Mouse (Mus musculus): Measurements from ENCODE around the gene Fmo5. TPM values are rescaled to one million over a fixed set of nuclear protein-coding genes. Genes with fewer than 3 reads are reported as not detected.

The Fmo5 gene
- total and polyA plus RNA-seq, 3 experiments, result 0.39 to 0.55 (median 0.40) TPM

DNA sequence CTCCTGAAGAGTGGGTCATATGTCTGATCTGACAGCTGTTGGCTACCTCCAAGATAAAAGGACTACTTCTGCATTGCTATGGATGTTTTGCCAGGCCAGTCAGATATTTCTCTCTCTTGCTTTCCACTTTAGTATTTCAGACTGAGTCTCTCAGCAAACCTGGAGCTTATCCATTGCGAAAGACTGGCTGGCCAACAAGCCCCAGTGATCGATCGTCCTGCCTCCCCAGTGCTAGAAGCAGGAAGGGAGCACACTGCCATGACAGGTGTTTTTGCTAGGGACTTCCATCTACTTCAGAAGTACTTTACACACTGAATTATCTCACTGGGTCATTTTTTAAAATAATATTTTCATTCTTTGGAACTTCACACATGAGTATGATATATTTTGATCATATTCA, 49.8 kb downstream of the Fmo5 start:
- no peaks in the 10 kb centered on the region for H3K9me3 ChIP-seq (replicated peaks; ENCODE audit: low read length)
- H3K4me2 ChIP-seq (ENCODE audit: insufficient read depth, low read depth, poor library complexity, severe bottlenecking), result no peak overlapping the region
- dilution Hi-C loops (cut with MboI; ENCODE audit: extremely low pct_ligation_motif_present, extremely low pct_unique_long_range_greater_than_20kb, low sequenced_read_pairs) (no loop called here), in situ Hi-C loops (cut with MboI; ENCODE audit: low pct_ligation_motif_present, low pct_unique_long_range_greater_than_20kb, low sequenced_read_pairs) (loop anchor here (25.0 kb wide), 1 partner anchor 484 kb away; the partner anchor contains the start of gene Adam30)
- H3K79me2 ChIP-seq (replicated peaks; ENCODE audit: control insufficient read depth, extremely low read depth, insufficient read depth, poor library complexity, severe bottlenecking), result no peaks in the 10 kb centered on the region
- H3K9ac ChIP-seq (ENCODE audit: insufficient read depth, low read depth), result no peak overlapping the region
- peaks cover 0 to under 1% of the 10 kb centered on the region in 2 experiments for H3K36me3 ChIP-seq (replicated peaks in 1 of 2; ENCODE audit: control insufficient read depth in 1 of 2, insufficient read depth in 1 of 2, low read length in 1 of 2)
- no peak for DNase-seq (ENCODE audit: extremely low read depth)
- no peak overlapping the region for H3K27ac ChIP-seq (ENCODE audit: insufficient read depth, low read depth)
- H3K27me3 ChIP-seq (replicated peaks), result no peaks in the 10 kb centered on the region
- no peak for TF ChIP-seq E2F4 (IDR thresholded peaks at IDR 0.05; ENCODE audit: insufficient replicate concordance, low read depth, low read length)
- TF ChIP-seq CHD1 (IDR thresholded peaks at IDR 0.05; ENCODE audit: low read depth, low read length), result no peak
- no peak for TF ChIP-seq CHD2 (IDR thresholded peaks at IDR 0.05; ENCODE audit: low read length)
- no peak for TF ChIP-seq SIN3A (IDR thresholded peaks at IDR 0.05; ENCODE audit: low read length)
- no peak for TF ChIP-seq MAFK (IDR thresholded peaks at IDR 0.05; ENCODE audit: insufficient replicate concordance, low read length)
- TF ChIP-seq EP300 (IDR thresholded peaks at IDR 0.05; ENCODE audit: low read length), result no peak
- TF ChIP-seq USF2 (conservative IDR thresholded peaks at IDR 0.05; ENCODE audit: low read depth, low read length), result no peak
- no peak for TF ChIP-seq MXI1 (IDR thresholded peaks at IDR 0.05; ENCODE audit: low read depth, low read length)
- no peak for TF ChIP-seq NRF1 (IDR thresholded peaks at IDR 0.05; ENCODE audit: low read depth, low read length)
- TF ChIP-seq ZKSCAN1 (IDR thresholded peaks at IDR 0.05; ENCODE audit: borderline replicate concordance, low read depth, low read length), result no peak
- TF ChIP-seq MYC (IDR thresholded peaks at IDR 0.05; ENCODE audit: low read depth, low read length), result no peak
- H3K4me1 ChIP-seq (ENCODE audit: control insufficient read depth in 1 of 2, insufficient read depth in 2 of 2), result peaks cover 0 to 15% of the 10 kb centered on the region in 2 experiments; a peak in 2 of 4 replicates
- no peak overlapping the region for H3K4me3 ChIP-seq (replicated peaks in 1 of 3; ENCODE audit: low read depth in 2 of 3, low read length in 2 of 3, poor library complexity in 1 of 3)

GRCm38 (mm10) chr3:97680631-97681320, 52.2 kb downstream of the Fmo5 start:
- DNase-seq (ENCODE audit: extremely low read depth), result peak; percentile 88
- peak overlapping the region; percentile 47 for H3K4me2 ChIP-seq (ENCODE audit: insufficient read depth, low read depth, poor library complexity, severe bottlenecking)
- in situ Hi-C loops (cut with MboI; ENCODE audit: low pct_ligation_motif_present, low pct_unique_long_range_greater_than_20kb, low sequenced_read_pairs) (loop anchor here (5.0 to 25.0 kb wide), 2 partner anchors 87 to 482 kb away; partner anchors contain the start of gene Adam30), dilution Hi-C loops (cut with MboI; ENCODE audit: extremely low pct_ligation_motif_present, extremely low pct_unique_long_range_greater_than_20kb, low sequenced_read_pairs) (no loop called here)
- no peaks in the 10 kb centered on the region for H3K9me3 ChIP-seq (replicated peaks; ENCODE audit: low read length)
- peaks cover 0 to 15% of the 10 kb centered on the region in 2 experiments; a peak in 2 of 4 replicates for H3K4me1 ChIP-seq (ENCODE audit: control insufficient read depth in 1 of 2, insufficient read depth in 2 of 2)
- peak overlapping the region; percentile 37; the same call in 1 of the 2 replicates for H3K9ac ChIP-seq (ENCODE audit: insufficient read depth, low read depth)
- no peaks in the 10 kb centered on the region for H3K27me3 ChIP-seq (replicated peaks)
- H3K36me3 ChIP-seq (replicated peaks in 1 of 2; ENCODE audit: control insufficient read depth in 1 of 2, insufficient read depth in 1 of 2, low read length in 1 of 2), result no peaks in the 10 kb centered on the region
- H3K79me2 ChIP-seq (replicated peaks; ENCODE audit: control insufficient read depth, extremely low read depth, insufficient read depth, poor library complexity, severe bottlenecking), result no peaks in the 10 kb centered on the region
- peak overlapping the region; percentile 61 to 73 (median 64) for H3K4me3 ChIP-seq (replicated peaks in 1 of 3; ENCODE audit: low read depth in 2 of 3, low read length in 2 of 3, poor library complexity in 1 of 3)
- H3K27ac ChIP-seq (ENCODE audit: insufficient read depth, low read depth), result 0 out of 2 replicates have a peak overlapping the region, but pooled peaks have one; percentile 21
- peak; percentile 63 for TF ChIP-seq TBP (conservative IDR thresholded peaks at IDR 0.05; ENCODE audit: low read depth, low read length)
- TF ChIP-seq UBTF (IDR thresholded peaks at IDR 0.05; ENCODE audit: low read depth, low read length), result no peak
- peak; percentile 89 for TF ChIP-seq MAX (IDR thresholded peaks at IDR 0.05; ENCODE audit: low read length)
- no peak for TF ChIP-seq POLR2AphosphoS2 (IDR thresholded peaks at IDR 0.05; ENCODE audit: low read depth, low read length)
- TF ChIP-seq JUN (IDR thresholded peaks at IDR 0.05; ENCODE audit: insufficient read depth, low read depth, low read length), result no peak
- no peak for TF ChIP-seq USF1 (IDR thresholded peaks at IDR 0.05; ENCODE audit: low read depth, low read length)
- TF ChIP-seq NRF1 (IDR thresholded peaks at IDR 0.05; ENCODE audit: low read depth, low read length), result peak; percentile 46; the same call in 1 of the 2 replicates
- peak; percentile 32 for TF ChIP-seq RAD21 (IDR thresholded peaks at IDR 0.05; ENCODE audit: low read depth, low read length)
- TF ChIP-seq POLR2A (IDR thresholded peaks at IDR 0.05; ENCODE audit: low read depth, low read length), result peak; percentile 36; the same call in 1 of the 2 replicates
- TF ChIP-seq ZKSCAN1 (IDR thresholded peaks at IDR 0.05; ENCODE audit: borderline replicate concordance, low read depth, low read length), result peak; percentile 89
- peak; percentile 84 for TF ChIP-seq MYC (IDR thresholded peaks at IDR 0.05; ENCODE audit: low read depth, low read length)
- TF ChIP-seq GABPA (IDR thresholded peaks at IDR 0.05; ENCODE audit: insufficient replicate concordance, low read depth, low read length), result no peak
- peak; percentile 41; the same call in 1 of the 2 replicates for TF ChIP-seq BHLHE40 (IDR thresholded peaks at IDR 0.05; ENCODE audit: low read depth, low read length)
- no peak for TF ChIP-seq MEF2A (IDR thresholded peaks at IDR 0.05; ENCODE audit: borderline replicate concordance, low read depth, low read length)
- no peak for TF ChIP-seq EP300 (IDR thresholded peaks at IDR 0.05; ENCODE audit: low read length)
- TF ChIP-seq ZNF384 (IDR thresholded peaks at IDR 0.05; ENCODE audit: low read depth, low read length), result no peak
- TF ChIP-seq USF2 (conservative IDR thresholded peaks at IDR 0.05; ENCODE audit: low read depth, low read length), result no peak; the same call in 1 of the 2 replicates
- no peak for TF ChIP-seq CHD1 (IDR thresholded peaks at IDR 0.05; ENCODE audit: low read depth, low read length)
- TF ChIP-seq ELF1 (IDR thresholded peaks at IDR 0.05; ENCODE audit: low read depth, low read length), result no peak
- no peak for TF ChIP-seq MAFK (IDR thresholded peaks at IDR 0.05; ENCODE audit: insufficient replicate concordance, low read length)
- TF ChIP-seq KAT2A (IDR thresholded peaks at IDR 0.05; ENCODE audit: insufficient replicate concordance, low read length), result 0 out of 2 replicates have a peak, but pooled peaks have one; percentile 1
- TF ChIP-seq CTCF (conservative IDR thresholded peaks at IDR 0.05 in 1 of 2, IDR thresholded peaks at IDR 0.05 in 1 of 2; ENCODE audit: low read depth in 2 of 2, low read length in 2 of 2), result peak; percentile 67 to 85
- 0 out of 2 replicates have a peak, but pooled peaks have one; percentile 30 for TF ChIP-seq TCF12 (IDR thresholded peaks at IDR 0.05; ENCODE audit: low read depth, low read length)
- 0 out of 2 replicates have a peak, but pooled peaks have one; percentile 25 for TF ChIP-seq MXI1 (IDR thresholded peaks at IDR 0.05; ENCODE audit: low read depth, low read length)
- no peak; the same call in 1 of the 2 replicates for TF ChIP-seq NELFE (IDR thresholded peaks at IDR 0.05; ENCODE audit: low read depth, low read length)
- TF ChIP-seq ZMIZ1 (IDR thresholded peaks at IDR 0.05; ENCODE audit: low read depth, low read length), result no peak
